Mouse (Mus musculus) midbrain, embryonic 10.5 days (tissue): ENCODE measurements around the gene BC048403. TPM values are rescaled to one million over a fixed set of nuclear protein-coding genes. Genes with fewer than 3 reads are reported as not detected.
"Not testable (repeated sequence)": the region's sequence is repeated elsewhere in the genome, so short reads cannot be mapped to it uniquely, and the experiment has no call there.

ENCODE experiments used
- DNase-seq: peaks from one replicate; pipeline ENCODE4 v3.0.0-alpha.2; 2017; ENCODE audit warnings: low spot score
- H3K27ac ChIP-seq: fragments of 300-500 bp; sonication (generic); replicated peaks from 2 replicates; pipeline ENCODE4 v1.5.1; 2016; ENCODE audit warnings: mild to moderate bottlenecking
- H3K27me3 ChIP-seq: fragments of 300-500 bp; sonication (generic); 2 replicates; pipeline ENCODE4 v1.6.1; 2016; ENCODE audit warnings: low read depth, mild to moderate bottlenecking; ENCODE audit not compliant: poor library complexity, severe bottlenecking
- H3K36me3 ChIP-seq: fragments of 300-500 bp; sonication (generic); 2 replicates; pipeline ENCODE4 v1.6.1; 2016; ENCODE audit warnings: mild to moderate bottlenecking, moderate library complexity
- H3K4me1 ChIP-seq: fragments of 300-500 bp; sonication (generic); 2 replicates; pipeline ENCODE4 v1.6.1; 2016
- H3K4me3 ChIP-seq: fragments of 300-500 bp; sonication (generic); 2 replicates; pipeline ENCODE4 v1.5.1; 2016; ENCODE audit warnings: mild to moderate bottlenecking, moderate library complexity
- H3K9me3 ChIP-seq: fragments of 300-500 bp; sonication (generic); replicated peaks from 2 replicates; pipeline ENCODE4 v1.6.1; 2016; ENCODE audit warnings: mild to moderate bottlenecking
- WGBS: fragments of 180-500 bp; shearing (Covaris S2); methylation state at CpG from one replicate; pipeline ENCODE4 v1.1.7; 2016; 5-methylcytosine and 5-hydroxymethylcytosine counted together
- polyA plus RNA-seq: library from polyadenylated mRNA; unstranded; fragments of >200 nt; fragmentation: Nextera tagmentation; extraction: Ambion mirVana; gene quantifications from 2 replicates; pipeline ENCODE4 v1.2.1, GENCODE M21; 2016

BC048403 gene
- polyA plus RNA-seq, 1 experiment from 2014 or later, result 2.8 TPM

DNA sequence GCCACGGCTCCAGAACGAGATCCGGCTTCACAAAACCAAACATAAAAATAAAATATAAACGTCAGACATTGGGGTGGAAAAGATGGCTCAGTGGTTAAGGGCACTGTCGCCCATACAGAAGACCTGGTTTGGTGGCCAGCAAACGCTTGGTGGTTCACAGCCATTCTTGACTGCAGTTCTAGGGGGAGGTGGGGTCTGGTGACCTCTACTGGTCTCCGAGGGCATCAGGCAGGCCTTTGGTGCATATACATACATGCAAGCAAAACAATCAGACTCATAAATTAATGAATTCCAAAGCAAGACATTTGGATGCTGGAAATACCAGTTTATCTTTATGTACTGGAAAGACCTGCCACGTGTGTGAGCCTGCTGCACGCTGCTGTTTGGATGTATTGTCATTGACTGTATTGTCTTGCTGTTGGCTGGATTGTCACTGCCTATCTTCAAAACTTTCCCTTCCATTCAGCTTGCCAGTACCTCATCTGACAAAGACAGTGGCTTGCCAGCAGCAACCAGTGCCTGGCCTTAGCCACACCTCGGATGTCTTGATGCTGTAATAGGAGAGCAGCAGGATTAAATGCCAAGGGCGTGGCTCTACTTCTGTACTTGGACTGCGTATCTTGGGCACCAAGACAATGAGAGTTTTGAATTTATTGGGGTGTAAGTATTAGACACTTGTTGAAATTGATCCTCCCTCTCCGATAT, 24.9 kb downstream of the BC048403 start:
- no peaks in the 10 kb centered on the region for H3K9me3 ChIP-seq
- peaks cover 15% of the 10 kb centered on the region for H3K4me1 ChIP-seq
- 0 out of 2 replicates have a peak overlapping the region, but pooled peaks have one; percentile 13 for H3K27ac ChIP-seq
- H3K27me3 ChIP-seq, result no peaks in the 10 kb centered on the region
- WGBS, result 89% methylated on average over 13 of the region's 13 CpGs
- H3K4me3 ChIP-seq, result no peak overlapping the region
- no peak for DNase-seq
- no peaks in the 10 kb centered on the region for H3K36me3 ChIP-seq

DNA sequence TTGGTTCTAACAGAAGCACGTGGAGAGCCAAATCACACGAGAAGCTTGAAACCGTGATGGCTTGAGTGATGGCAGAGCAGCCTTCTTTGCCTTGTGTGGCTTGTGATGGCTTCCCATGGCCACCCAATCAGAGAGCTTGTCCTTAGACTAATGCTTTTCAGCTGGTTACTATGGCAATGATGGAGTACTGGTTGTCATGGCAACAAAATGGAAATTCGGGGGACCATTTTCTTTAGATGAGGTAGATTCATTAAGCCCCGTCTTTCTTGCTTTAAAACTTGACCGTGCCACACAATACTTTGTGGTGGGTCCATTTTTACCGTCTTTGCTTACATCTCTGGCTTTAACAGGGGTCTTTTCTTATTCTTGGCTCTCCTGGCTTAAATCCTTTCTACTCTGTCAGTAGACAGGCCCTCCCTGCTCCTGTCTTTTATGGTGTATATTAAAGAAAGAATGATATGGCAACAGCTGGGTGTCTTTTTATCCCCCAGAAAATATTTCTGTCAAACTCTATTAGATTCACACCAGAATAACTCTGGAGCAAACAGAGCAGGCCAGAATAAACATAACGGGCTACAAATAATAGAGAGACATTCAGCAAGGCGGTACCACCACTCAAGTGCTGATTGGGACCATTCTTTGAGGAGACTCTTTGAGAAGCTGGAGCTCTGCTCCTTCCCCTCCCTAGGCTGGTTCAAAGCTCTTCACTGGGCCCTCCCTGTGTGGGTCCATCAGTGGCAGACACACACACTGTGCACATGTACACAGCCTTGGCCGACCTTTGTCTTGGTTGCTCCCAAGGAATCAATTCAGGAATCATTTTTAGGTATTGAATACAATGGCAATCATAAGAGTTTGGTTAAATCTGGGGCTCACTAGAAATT, 25.7 kb downstream of the BC048403 start:
- Histone ChIP-seq H3K4me3 (no peak overlapping the region), H3K4me1 (peaks cover 15% of the 10 kb centered on the region), H3K27me3 (no peaks in the 10 kb centered on the region), H3K9me3 (no peaks in the 10 kb centered on the region), H3K36me3 (no peaks in the 10 kb centered on the region), H3K27ac (peak overlapping the region; percentile 55)
- peak; percentile 38 for DNase-seq
- 65% methylated on average over 10 of the region's 10 CpGs for WGBS

DNA sequence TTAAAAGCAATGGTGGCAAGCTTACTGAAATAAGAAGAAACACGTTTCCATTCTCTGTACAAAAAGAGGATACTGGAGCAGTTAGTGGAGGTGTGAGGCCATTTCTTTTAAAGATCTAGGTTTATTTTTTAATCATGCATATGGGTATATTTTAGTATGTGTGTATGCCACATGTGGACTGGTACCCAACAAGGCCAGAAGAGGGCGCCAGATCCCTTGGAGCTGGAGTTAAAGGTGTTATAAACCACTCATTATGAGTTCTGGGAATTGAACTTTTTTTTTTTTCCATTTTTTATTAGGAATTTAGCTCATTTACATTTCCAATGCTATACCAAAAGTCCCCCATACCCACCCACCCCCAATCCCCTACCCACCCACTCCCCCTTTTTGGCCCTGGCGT, 27.6 kb downstream of the BC048403 start:
- not testable (repeated sequence) for H3K9me3 ChIP-seq, H3K4me3 ChIP-seq, DNase-seq, H3K36me3 ChIP-seq, H3K27me3 ChIP-seq, H3K27ac ChIP-seq
- WGBS, result 83% methylated on average over 3 of the region's 3 CpGs
- peaks cover 19% of the 10 kb centered on the region for H3K4me1 ChIP-seq

DNA sequence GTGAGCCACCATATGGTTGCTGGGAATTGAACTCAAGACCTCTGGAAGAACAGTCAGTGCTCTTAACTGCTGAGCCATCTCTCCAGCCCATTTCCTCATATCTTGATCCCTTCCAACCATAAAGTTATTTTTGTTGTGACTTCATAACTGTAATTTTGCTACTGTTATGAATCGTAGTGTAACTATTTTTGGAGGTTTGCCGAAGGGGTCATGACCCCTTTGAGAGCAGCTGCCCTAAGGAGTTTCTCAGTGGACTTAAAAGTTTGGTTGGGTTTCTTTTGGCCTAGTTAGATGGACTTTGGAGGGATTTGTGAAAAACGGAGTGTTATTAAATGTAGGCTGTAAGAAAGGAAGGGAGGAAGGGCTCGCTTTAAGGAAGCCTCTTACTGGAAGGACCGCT, 30.0 kb downstream of the BC048403 start:
- Histone ChIP-seq H3K27ac (no peak overlapping the region), H3K4me3 (no peak overlapping the region), H3K27me3 (no peaks in the 10 kb centered on the region), H3K36me3 (no peaks in the 10 kb centered on the region), H3K9me3 (no peaks in the 10 kb centered on the region), H3K4me1 (peaks cover 16% of the 10 kb centered on the region)
- no peak for DNase-seq
- WGBS, result 90% methylated on average over 5 of the region's 5 CpGs

DNA sequence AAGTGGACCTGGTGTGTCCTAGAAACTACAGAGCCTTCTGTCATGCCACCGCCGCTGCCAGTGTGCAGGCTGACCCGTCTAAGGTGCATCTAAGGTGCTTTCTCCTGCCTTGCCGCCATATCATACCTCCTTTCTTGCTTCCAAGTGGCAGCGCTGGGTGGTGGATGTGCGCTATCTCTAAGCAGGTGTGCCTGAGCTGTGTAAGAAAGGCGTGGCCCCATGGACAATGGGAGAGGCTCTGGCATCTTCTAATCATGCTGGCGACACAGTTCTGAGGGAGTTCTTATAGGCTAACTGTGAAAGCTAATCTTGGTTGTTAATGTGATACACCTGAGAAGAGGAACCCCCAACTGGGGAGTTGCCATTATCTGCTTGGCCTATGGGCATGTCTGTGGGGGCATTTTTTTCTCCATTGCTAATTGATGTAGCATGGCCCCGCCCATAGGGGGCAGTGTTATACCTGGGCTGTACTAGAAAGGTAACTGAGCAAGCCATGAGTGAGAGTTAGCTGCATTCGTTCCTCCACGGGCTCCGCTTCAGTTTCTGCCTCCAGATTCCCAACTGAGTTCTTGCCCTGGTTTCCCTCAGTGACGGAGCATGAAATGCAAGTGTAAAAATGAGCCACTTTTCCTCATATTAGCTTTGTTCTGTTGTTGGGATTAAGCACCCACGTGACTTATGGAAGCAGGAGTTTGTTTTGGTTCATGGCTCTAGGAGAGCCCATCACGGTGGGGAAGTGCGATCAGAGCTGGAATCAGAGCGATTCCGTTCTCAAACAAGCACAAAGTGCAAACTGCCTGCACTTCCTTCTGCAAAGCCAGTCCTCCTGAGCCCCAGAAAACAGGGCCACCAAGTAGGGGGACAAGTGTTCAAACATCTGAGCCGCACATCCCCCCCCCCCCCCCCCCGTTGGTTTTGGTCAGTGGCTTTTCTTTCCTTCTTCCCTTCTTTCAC, 31.2 kb downstream of the BC048403 start:
- Histone ChIP-seq H3K4me1 (peaks cover 8% of the 10 kb centered on the region; the same call in 1 of the 2 replicates), H3K36me3 (no peaks in the 10 kb centered on the region), H3K27me3 (no peaks in the 10 kb centered on the region), H3K9me3 (no peaks in the 10 kb centered on the region), H3K4me3 (peak overlapping the region; percentile 20; the same call in 1 of the 2 replicates), H3K27ac (no peak overlapping the region)
- WGBS, result 48% methylated on average over 20 of the region's 20 CpGs
- DNase-seq, result peak; percentile 44

DNA sequence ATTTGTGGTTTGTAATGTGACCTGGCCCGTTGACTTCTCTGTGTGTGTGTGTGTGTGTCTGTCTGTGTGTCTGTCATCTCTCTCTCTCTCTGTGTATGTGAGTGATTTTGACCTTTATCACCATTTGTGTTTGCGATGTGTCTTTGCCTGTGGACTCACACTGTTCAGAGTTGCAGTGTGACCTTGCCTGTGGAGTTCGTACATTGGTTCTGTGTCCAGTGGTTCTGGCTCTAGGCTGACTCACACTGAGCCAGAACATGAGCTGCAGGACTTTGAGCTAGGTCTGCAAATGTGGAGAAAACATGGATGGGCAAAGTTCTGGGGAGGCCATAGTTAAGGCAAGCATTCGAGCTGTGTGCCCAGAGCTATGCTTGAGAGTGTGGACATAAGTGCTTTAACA, 34.1 kb downstream of the BC048403 start:
- H3K36me3 ChIP-seq, result no peaks in the 10 kb centered on the region
- no peak for DNase-seq
- H3K27me3 ChIP-seq, result no peaks in the 10 kb centered on the region
- H3K4me1 ChIP-seq, result peaks cover 13% of the 10 kb centered on the region; the same call in 1 of the 2 replicates
- no peaks in the 10 kb centered on the region for H3K9me3 ChIP-seq
- H3K27ac ChIP-seq, result no peak overlapping the region
- 82% methylated on average over 4 of the region's 4 CpGs for WGBS
- no peak overlapping the region for H3K4me3 ChIP-seq

DNA sequence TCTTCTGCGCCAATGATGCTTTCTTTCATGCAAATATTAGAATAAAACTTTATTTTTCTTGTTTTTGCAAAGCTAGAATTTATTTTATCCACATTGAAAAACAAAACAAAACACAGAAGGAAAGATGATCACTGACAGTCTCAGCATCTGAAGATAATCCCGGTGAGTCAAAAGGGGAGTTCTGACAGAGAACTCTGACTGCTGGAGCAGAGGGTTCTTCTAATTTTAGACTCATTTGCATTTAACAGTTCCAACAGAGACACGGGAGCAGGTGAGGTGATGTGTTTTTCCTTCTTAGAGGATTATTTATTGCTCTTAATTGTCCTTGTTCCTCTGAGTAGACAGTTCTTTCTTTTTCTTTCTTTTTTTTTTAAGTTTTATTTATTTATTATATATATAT, 36.3 kb downstream of the BC048403 start:
- no peak for DNase-seq

DNA sequence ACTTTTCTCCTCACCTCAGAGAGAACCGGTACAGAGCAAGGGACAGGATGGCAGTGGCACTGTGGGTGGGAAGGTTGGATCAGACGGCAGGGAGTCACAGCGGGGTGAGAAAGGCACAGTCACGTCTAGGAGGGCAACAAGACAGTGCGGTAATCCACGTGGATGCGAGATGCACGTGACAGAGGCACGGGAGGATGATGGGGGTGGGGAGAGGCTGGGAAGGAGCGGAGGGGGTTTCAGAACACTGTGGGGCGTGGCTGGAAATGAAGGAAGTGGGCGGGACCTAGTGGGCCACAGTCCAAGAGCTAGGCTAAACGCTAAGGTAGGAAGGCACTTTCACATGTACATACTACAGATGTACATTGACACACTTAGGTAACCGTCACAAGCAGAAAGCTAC, 41.4 kb downstream of the BC048403 start:
- Histone ChIP-seq H3K4me1 (0 out of 2 replicates have a peak, but pooled peaks cover 6% of the 10 kb centered on the region), H3K27ac (no peak overlapping the region), H3K4me3 (no peak overlapping the region), H3K27me3 (no peaks in the 10 kb centered on the region), H3K9me3 (peaks cover 4% of the 10 kb centered on the region; the same call in 1 of the 2 replicates), H3K36me3 (peaks cover 43% of the 10 kb centered on the region)
- WGBS, result 65% methylated on average over 14 of the region's 14 CpGs
- no peak for DNase-seq

More for the DNA sequence above, 36.3 kb downstream of the BC048403 start:
- Histone ChIP-seq H3K4me3 (no peak overlapping the region), H3K4me1 (peaks cover 12% of the 10 kb centered on the region; the same call in 1 of the 2 replicates), H3K9me3 (no peaks in the 10 kb centered on the region), H3K27ac (no peak overlapping the region), H3K27me3 (no peaks in the 10 kb centered on the region), H3K36me3 (no peaks in the 10 kb centered on the region)
- 63% methylated on average over 3 of the region's 3 CpGs for WGBS

DNA sequence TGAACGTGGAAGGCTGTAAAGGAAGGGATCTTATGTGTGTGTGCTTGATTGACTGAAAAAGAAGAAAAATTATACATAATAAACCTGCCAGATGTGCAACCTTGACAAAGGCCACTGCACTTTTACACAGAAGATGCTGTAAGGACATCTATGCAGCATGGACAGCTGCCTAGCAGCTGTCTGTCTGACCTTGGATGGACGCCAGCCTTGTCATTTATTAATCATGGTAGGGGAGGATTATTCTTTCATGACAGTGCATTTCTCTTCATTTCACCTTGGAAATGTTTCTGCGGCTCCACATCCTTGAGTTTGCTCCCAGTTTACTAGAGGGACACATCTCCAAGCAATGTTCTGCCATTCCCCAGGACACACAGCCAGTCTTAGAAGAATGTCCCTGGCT, 48.8 kb downstream of the BC048403 start:
- Histone ChIP-seq H3K27me3 (no peaks in the 10 kb centered on the region), H3K27ac (no peak overlapping the region), H3K9me3 (peaks cover 4% of the 10 kb centered on the region; the same call in 1 of the 2 replicates), H3K36me3 (peaks cover 65% of the 10 kb centered on the region), H3K4me3 (no peak overlapping the region), H3K4me1 (peaks cover 19% of the 10 kb centered on the region)
- WGBS, result 95% methylated on average over 3 of the region's 3 CpGs
- no peak for DNase-seq

DNA sequence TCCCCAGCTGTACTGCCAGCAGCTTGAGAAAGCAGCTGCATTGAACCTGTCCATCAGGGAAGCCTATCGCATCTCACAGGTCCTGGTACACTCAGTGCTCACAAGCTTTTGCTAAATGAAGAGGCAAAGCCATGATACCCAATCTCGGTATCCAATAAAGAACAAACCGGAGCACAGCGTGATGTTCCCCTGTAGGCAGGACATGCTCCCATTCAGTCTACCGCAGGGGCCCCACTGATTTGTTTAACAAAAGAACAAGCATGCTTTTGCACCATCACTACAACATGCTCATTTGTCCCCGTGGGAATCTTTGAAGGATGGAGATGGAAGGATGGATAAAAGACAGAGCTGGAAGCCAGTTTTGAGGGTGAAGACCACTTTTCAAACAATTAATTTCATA, 50.3 kb downstream of the BC048403 start:
- Histone ChIP-seq H3K36me3 (peaks cover 61% of the 10 kb centered on the region), H3K27me3 (no peaks in the 10 kb centered on the region), H3K9me3 (no peaks in the 10 kb centered on the region), H3K4me1 (peaks cover 19% of the 10 kb centered on the region), H3K4me3 (no peak overlapping the region), H3K27ac (peak overlapping the region; percentile 52; the same call in 1 of the 2 replicates)
- 37% methylated on average over 6 of the region's 6 CpGs for WGBS
- no peak for DNase-seq

DNA sequence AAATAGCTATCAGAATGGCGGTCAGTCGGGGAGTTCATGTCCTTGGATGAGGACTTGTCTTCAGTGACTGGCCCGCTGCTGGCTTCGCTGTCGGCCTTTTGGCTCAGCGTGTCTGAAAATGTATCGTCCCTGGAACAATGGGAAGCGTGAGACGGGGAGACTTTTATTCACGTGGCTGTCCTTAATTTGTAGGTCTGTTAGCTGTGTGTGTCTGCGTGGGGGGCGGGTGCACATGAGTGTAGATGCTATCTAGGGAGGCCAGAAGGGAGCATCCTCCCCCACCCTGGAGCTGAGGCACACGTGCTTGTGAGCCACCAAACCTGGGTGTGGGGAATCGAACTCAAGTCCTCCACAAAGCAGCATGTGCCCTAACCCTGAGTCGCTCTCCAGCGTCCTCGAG, 52.9 kb downstream of the BC048403 start:
- Histone ChIP-seq H3K36me3 (peaks cover 54% of the 10 kb centered on the region), H3K9me3 (no peaks in the 10 kb centered on the region), H3K4me1 (peaks cover 19% of the 10 kb centered on the region), H3K4me3 (no peak overlapping the region), H3K27ac (peak overlapping the region; percentile 13; the same call in 1 of the 2 replicates), H3K27me3 (no peaks in the 10 kb centered on the region)
- 92% methylated on average over 17 of the region's 17 CpGs for WGBS
- DNase-seq, result no peak

DNA sequence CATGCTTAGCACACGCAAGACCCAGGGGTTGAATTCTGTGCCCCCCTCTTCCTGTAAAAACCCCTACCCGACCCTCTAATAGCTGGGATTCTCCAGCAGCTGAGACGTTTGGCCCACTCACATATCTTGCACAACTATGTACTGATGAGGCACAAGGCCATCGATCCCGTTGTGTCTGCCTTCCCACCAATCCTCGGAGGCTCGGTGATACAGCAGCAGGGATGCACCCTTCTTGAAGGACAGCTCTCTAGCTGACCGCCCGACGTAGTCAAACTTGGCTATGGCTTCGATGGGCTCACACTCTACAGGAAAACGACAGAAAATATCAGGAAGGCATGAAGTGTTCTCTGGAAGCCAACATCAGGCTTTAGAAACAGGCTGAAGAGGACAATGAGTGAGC, 54.7 kb downstream of the BC048403 start:
- Histone ChIP-seq H3K4me3 (no peak overlapping the region), H3K36me3 (peaks cover 59% of the 10 kb centered on the region), H3K9me3 (no peaks in the 10 kb centered on the region), H3K27ac (no peak overlapping the region), H3K27me3 (no peaks in the 10 kb centered on the region), H3K4me1 (peaks cover 18% of the 10 kb centered on the region)
- DNase-seq, result no peak
- WGBS, result 94% methylated on average over 12 of the region's 12 CpGs
